Mouse (Mus musculus): Measurements from ENCODE around the gene 4922502D21Rik. TPM values are rescaled to one million over a fixed set of nuclear protein-coding genes. Genes with fewer than 3 reads are reported as not detected.

The 4922502D21Rik gene
- polyA plus RNA-seq (2015; fragmentation: Nextera tagmentation; extraction: Ambion mirVana): not detected in 2 replicates

GRCm38 (mm10) chr6:129331610-129332009, at the start of gene 4922502D21Rik:
Gene 4922502D21Rik, minus strand, starts transcription at chr6:129331796.

GRCm38 (mm10) chr6:129342391-129342790, 10.8 kb upstream of the 4922502D21Rik start, which contains the start of gene Clec12a:
Gene Clec12a, plus strand, starts transcription at chr6:129342691.

DNA sequence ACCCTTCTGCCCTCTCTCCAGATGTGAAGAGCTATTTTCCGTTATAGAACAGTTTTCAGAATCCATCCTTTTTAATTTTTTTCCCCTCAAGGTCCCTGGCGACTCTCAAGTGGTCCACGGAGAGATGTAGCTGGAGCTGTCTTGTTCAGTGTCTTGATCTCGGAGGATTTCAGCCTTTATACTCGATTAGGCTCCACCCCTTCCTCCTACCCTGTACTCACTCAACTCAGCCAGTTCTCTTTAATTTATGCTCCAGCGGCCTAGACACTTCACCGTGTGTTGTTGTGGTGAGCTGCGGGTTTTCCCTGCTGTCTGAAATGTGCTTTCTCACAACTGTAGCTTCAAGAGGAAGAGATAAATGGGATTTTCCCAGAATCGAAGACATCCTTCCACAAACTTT, 56.4 kb downstream of the 4922502D21Rik start, which contains the start of gene Cd69:
Cd69 (minus strand) TSS at position 217 of the 400 bp plus-strand sequence.

Other genes starting within 250 kb of the 4922502D21Rik start
- gene Clec2e, start 230.9 kb downstream of the 4922502D21Rik start, polyA plus RNA-seq (2015; fragmentation: Nextera tagmentation; extraction: Ambion mirVana): not detected in 2 replicates
- gene Clec2d, start 151.2 kb downstream of the 4922502D21Rik start, polyA plus RNA-seq (2015; fragmentation: Nextera tagmentation; extraction: Ambion mirVana): 1.0 and 2.2 TPM in 2 replicates
- 2.4 and 4.1 TPM in 2 replicates for gene Cd69, start 56.4 kb downstream of the 4922502D21Rik start, polyA plus RNA-seq (2015; fragmentation: Nextera tagmentation; extraction: Ambion mirVana)
- 23.3 and 29.6 TPM in 2 replicates for gene Clec12a, start 10.9 kb upstream of the 4922502D21Rik start, polyA plus RNA-seq (2015; fragmentation: Nextera tagmentation; extraction: Ambion mirVana)
- gene Clec12b, start 54.1 kb upstream of the 4922502D21Rik start, polyA plus RNA-seq (2015; fragmentation: Nextera tagmentation; extraction: Ambion mirVana): 0.79 and 1.3 TPM in 2 replicates
- 14.0 and 14.6 TPM in 2 replicates for gene Clec1b, start 65.5 kb upstream of the 4922502D21Rik start, polyA plus RNA-seq (2015; fragmentation: Nextera tagmentation; extraction: Ambion mirVana)
- gene Clec9a, start 77.1 kb upstream of the 4922502D21Rik start, polyA plus RNA-seq (2015; fragmentation: Nextera tagmentation; extraction: Ambion mirVana): 0.44 and 0.63 TPM in 2 replicates
- gene Clec1a, start 120.2 kb upstream of the 4922502D21Rik start, polyA plus RNA-seq (2015; fragmentation: Nextera tagmentation; extraction: Ambion mirVana): 2.3 and 3.9 TPM in 2 replicates
- 0.94 and 1.8 TPM in 2 replicates for gene Olr1, start 175.4 kb upstream of the 4922502D21Rik start, polyA plus RNA-seq (2015; fragmentation: Nextera tagmentation; extraction: Ambion mirVana)
- gene Tmem52b, start 180.8 kb upstream of the 4922502D21Rik start, polyA plus RNA-seq (2015; fragmentation: Nextera tagmentation; extraction: Ambion mirVana): not detected in 2 replicates
- gene Gabarapl1, start 201.4 kb upstream of the 4922502D21Rik start, polyA plus RNA-seq (2015; fragmentation: Nextera tagmentation; extraction: Ambion mirVana): 40.3 and 41.6 TPM in 2 replicates
- 0.70 and 0.99 TPM in 2 replicates for gene Klre1, start 246.1 kb upstream of the 4922502D21Rik start, polyA plus RNA-seq (2015; fragmentation: Nextera tagmentation; extraction: Ambion mirVana)